Mouse (Mus musculus): ENCODE results near the gene Vmn1r68. TPM values are rescaled to one million over a fixed set of nuclear protein-coding genes. Genes with fewer than 3 reads are reported as not detected.

Gene Vmn1r68
- total and polyA plus RNA-seq, 3 experiments, result not detected

DNA sequence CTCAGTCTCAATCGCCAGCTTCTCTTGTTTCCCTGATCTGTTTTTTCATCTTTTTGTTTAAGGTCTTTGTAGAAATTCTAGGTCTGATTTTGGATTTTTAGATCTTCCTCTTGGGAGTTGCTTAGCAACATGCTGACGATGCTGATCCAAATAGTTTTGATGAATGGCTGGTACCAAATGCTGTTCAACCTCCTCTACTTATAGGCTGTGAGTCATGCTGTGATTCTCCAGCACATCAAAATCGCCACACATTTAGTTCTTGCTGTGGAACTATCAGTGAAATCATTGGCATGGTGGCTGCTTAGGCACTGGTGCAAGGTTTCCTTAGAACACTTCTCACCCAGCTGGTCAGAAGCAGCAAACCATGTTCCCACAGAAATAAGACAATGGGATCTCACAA lies 100.1 kb downstream of the Vmn1r68 start:
- TF ChIP-seq POLR2A (IDR thresholded peaks at IDR 0.05; ENCODE audit: control insufficient read depth in 1 of 2, insufficient read depth in 1 of 2, low read depth in 1 of 2, low read length in 2 of 2, poor library complexity in 1 of 2) (no peak), UBTF (IDR thresholded peaks at IDR 0.05; ENCODE audit: borderline replicate concordance, insufficient read depth, low read depth, low read length) (no peak), KAT2A (conservative IDR thresholded peaks at IDR 0.05; ENCODE audit: low read depth, low read length) (no peak), USF2 (IDR thresholded peaks at IDR 0.05; ENCODE audit: borderline replicate concordance in 1 of 2, insufficient read depth in 1 of 2, low read depth in 1 of 2, low read length in 2 of 2) (no peak), RAD21 (IDR thresholded peaks at IDR 0.05; ENCODE audit: low read depth, low read length) (no peak), BHLHE40 (IDR thresholded peaks at IDR 0.05; ENCODE audit: borderline replicate concordance, low read depth, low read length) (no peak), POLR2AphosphoS2 (IDR thresholded peaks at IDR 0.05; ENCODE audit: low read length) (no peak), SMC3 (IDR thresholded peaks at IDR 0.05; ENCODE audit: low read depth, low read length) (no peak), NELFE (IDR thresholded peaks at IDR 0.05; ENCODE audit: low read depth, low read length) (no peak), CHD2 (IDR thresholded peaks at IDR 0.05; ENCODE audit: low read length) (no peak), NRF1 (IDR thresholded peaks at IDR 0.05; ENCODE audit: insufficient read depth, low read depth, low read length, poor library complexity, severe bottlenecking) (no peak)
- Histone ChIP-seq H3K4me3 (ENCODE audit: control insufficient read depth in 1 of 2, insufficient read depth in 1 of 2, low read depth in 2 of 2, low read length in 2 of 2) (no peak overlapping the region), H3K27ac (ENCODE audit: control insufficient read depth, low read depth, low read length) (no peak overlapping the region), H3K27me3 (ENCODE audit: control insufficient read depth in 1 of 2, insufficient read depth in 2 of 2, low read length in 2 of 2) (no peaks in the 10 kb centered on the region), H3K79me2 (ENCODE audit: control insufficient read depth, insufficient read depth, low read length, poor library complexity) (no peaks in the 10 kb centered on the region), H3K9me3 (replicated peaks; ENCODE audit: insufficient read depth, low read length) (no peaks in the 10 kb centered on the region), H3K4me1 (ENCODE audit: control insufficient read depth in 1 of 2, insufficient read depth in 2 of 2, low read length in 2 of 2) (no peaks in the 10 kb centered on the region), H3K36me3 (ENCODE audit: control insufficient read depth in 1 of 2, insufficient read depth in 2 of 2, low read length in 2 of 2) (no peaks in the 10 kb centered on the region), H3K9ac (ENCODE audit: control insufficient read depth, low read depth, low read length, poor library complexity, severe bottlenecking) (no peak overlapping the region)
- DNase-seq (ENCODE audit: low read depth, low spot score), result no peak

Other genes starting within 250 kb of the Vmn1r68 start
- gene Vmn1r67, start 115.2 kb downstream of the Vmn1r68 start, total RNA-seq (2012; rRNA removed), result not detected in 2 replicates
- not detected for gene Vmn1r67, start 115.2 kb downstream of the Vmn1r68 start, polyA plus RNA-seq (2012; ENCODE audit: insufficient read depth in 1 of 2, insufficient read length in 2 of 2, low read depth in 1 of 2, low replicate concordance in 2 of 2, missing spikeins in 1 of 2)
- not detected in 2 replicates for gene Zik1, start 63.1 kb downstream of the Vmn1r68 start, total RNA-seq (2012; rRNA removed)
- gene Zik1, start 63.1 kb downstream of the Vmn1r68 start, polyA plus RNA-seq (2012; ENCODE audit: insufficient read depth in 1 of 2, insufficient read length in 2 of 2, low read depth in 1 of 2, low replicate concordance in 2 of 2, missing spikeins in 1 of 2), result not detected
- gene Vmn1r69, start 55.2 kb upstream of the Vmn1r68 start, total RNA-seq (2012; rRNA removed), result not detected in 2 replicates
- gene Vmn1r69, start 55.2 kb upstream of the Vmn1r68 start, polyA plus RNA-seq (2012; ENCODE audit: insufficient read depth in 1 of 2, insufficient read length in 2 of 2, low read depth in 1 of 2, low replicate concordance in 2 of 2, missing spikeins in 1 of 2), result not detected
- not detected in 2 replicates for gene Vmn1r70, start 73.0 kb upstream of the Vmn1r68 start, total RNA-seq (2012; rRNA removed)
- gene Vmn1r70, start 73.0 kb upstream of the Vmn1r68 start, polyA plus RNA-seq (2012; ENCODE audit: insufficient read depth in 1 of 2, insufficient read length in 2 of 2, low read depth in 1 of 2, low replicate concordance in 2 of 2, missing spikeins in 1 of 2), result not detected
- not detected in 2 replicates for gene Nlrp4b, start 129.3 kb upstream of the Vmn1r68 start, total RNA-seq (2012; rRNA removed)
- not detected for gene Nlrp4b, start 129.3 kb upstream of the Vmn1r68 start, polyA plus RNA-seq (2012; ENCODE audit: insufficient read depth in 1 of 2, insufficient read length in 2 of 2, low read depth in 1 of 2, low replicate concordance in 2 of 2, missing spikeins in 1 of 2)
- gene Vmn1r71, start 195.9 kb upstream of the Vmn1r68 start, total RNA-seq (2012; rRNA removed), result not detected in 2 replicates
- gene Vmn1r71, start 195.9 kb upstream of the Vmn1r68 start, polyA plus RNA-seq (2012; ENCODE audit: insufficient read depth in 1 of 2, insufficient read length in 2 of 2, low read depth in 1 of 2, low replicate concordance in 2 of 2, missing spikeins in 1 of 2), result not detected

Data from MEL (cell line).